Mouse (Mus musculus) bone marrow, adult 2 months (tissue): ENCODE data around the gene Cox4i2.

Experiments
- CTCF ChIP-seq: fragments of 200-500 bp; IDR thresholded peaks from 2 replicates; pipeline ENCODE4 v1.5.1; 2011; ENCODE audit warnings: low read length, control low read depth; ENCODE audit not compliant: control insufficient read depth, insufficient read depth
- POLR2A ChIP-seq: fragments of 200-500 bp; IDR thresholded peaks from 2 replicates; pipeline ENCODE4 v1.6.1; 2011; ENCODE audit warnings: low read depth, mild to moderate bottlenecking, control low read depth, low read length, borderline replicate concordance; ENCODE audit not compliant: control insufficient read depth

GRCm38 (mm10) chr2:152813232-152813631 lies 59.3 kb downstream of the Cox4i2 start:
- TF ChIP-seq CTCF (no peak), POLR2A (no peak)
